Mouse (Mus musculus) midbrain, embryonic 14.5 days (tissue): ENCODE measurements around the gene Vipr2. TPM values are rescaled to one million over a fixed set of nuclear protein-coding genes. Genes with fewer than 3 reads are reported as not detected.

Source experiments
- ATAC-seq: fragments of 200-750 bp; cut with Nextera tagmentation; 2 replicates; pipeline ENCODE4 v1.8.0; 2017; ENCODE audit warnings: moderate number of reproducible peaks, moderate library complexity; ENCODE audit not compliant: low FRiP score, low TSS enrichment
- DNase-seq: peaks from one replicate; pipeline ENCODE4 v3.0.0-alpha.2; 2015
- H3K27ac ChIP-seq: fragments of 300-500 bp; sonication (generic); replicated peaks from 2 replicates; pipeline ENCODE4 v1.5.1; 2014; ENCODE audit warnings: mild to moderate bottlenecking, low read depth, low read length, moderate library complexity
- H3K27me3 ChIP-seq: fragments of 300-500 bp; sonication (generic); 2 replicates; pipeline ENCODE4 v1.6.1; 2014; ENCODE audit warnings: low read length, control low read depth, mixed read lengths; ENCODE audit not compliant: control insufficient read depth, insufficient read depth
- H3K36me3 ChIP-seq: fragments of 300-500 bp; sonication (generic); 2 replicates; pipeline ENCODE4 v1.6.1; 2014; ENCODE audit warnings: low read length, control low read depth; ENCODE audit not compliant: control insufficient read depth, insufficient read depth
- H3K4me1 ChIP-seq: fragments of 300-500 bp; sonication (generic); 2 replicates; pipeline ENCODE4 v1.6.1; 2014; ENCODE audit warnings: mild to moderate bottlenecking, antibody characterized with exemption, low read length, control low read depth; ENCODE audit not compliant: control insufficient read depth, insufficient read depth
- H3K4me2 ChIP-seq: fragments of 300-500 bp; sonication (generic); 2 replicates; pipeline ENCODE4 v1.6.1; 2014; ENCODE audit warnings: mild to moderate bottlenecking, low read length, moderate library complexity
- H3K4me3 ChIP-seq: fragments of 300-500 bp; sonication (generic); replicated peaks from 2 replicates; pipeline ENCODE4 v1.5.1; 2014; ENCODE audit warnings: low read depth, low read length
- H3K9ac ChIP-seq: fragments of 300-500 bp; sonication (generic); replicated peaks from 2 replicates; pipeline ENCODE4 v1.6.1; 2014; ENCODE audit warnings: mild to moderate bottlenecking, low read length, moderate library complexity
- H3K9me3 ChIP-seq: fragments of 300-500 bp; sonication (generic); 2 replicates; pipeline ENCODE4 v1.6.1; 2016; ENCODE audit warnings: low read length, control low read depth, mixed read lengths; ENCODE audit not compliant: control insufficient read depth
- microRNA-seq: library from miRNA; unstranded; fragments of <30 nt; microRNA quantifications from one replicate; pipeline ENCODE4, GENCODE M21; 2016
- polyA plus RNA-seq: library from polyadenylated mRNA; unstranded; fragments of >200 nt; fragmentation: Nextera tagmentation; extraction: Ambion mirVana; gene quantifications from 2 replicates; pipeline ENCODE4 v1.2.1, GENCODE M21; 2014

Gene Vipr2
- polyA plus RNA-seq, 1 experiment from 2014 or later, result 0.97 TPM

GRCm38 (mm10) chr12:116194641-116195040 lies 117.1 kb downstream of the Vipr2 start:
- no peak overlapping the region for H3K27ac ChIP-seq

More at GRCm38 (mm10) chr12:116194641-116195040, 117.1 kb downstream of the Vipr2 start:
- Histone ChIP-seq H3K36me3 (no peaks in the 10 kb centered on the region), H3K9me3 (no peaks in the 10 kb centered on the region), H3K27me3 (no peaks in the 10 kb centered on the region), H3K4me2 (no peak overlapping the region), H3K4me3 (no peak overlapping the region), H3K4me1 (no peaks in the 10 kb centered on the region), H3K9ac (no peak overlapping the region)
- ATAC-seq (no peak), DNase-seq (no peak)

Small RNA genes within 50 kb of the gene (microRNA-seq; reads per million reads assigned to microRNA genes)
- gene Gm44372, result not detected

Other genes with a start within 250 kb of the Vipr2 start
- 63.3 and 65.3 TPM in 2 replicates for gene Zfp386, start 30.0 kb upstream of the Vipr2 start, polyA plus RNA-seq
- gene Wdr60, start 185.3 kb downstream of the Vipr2 start, polyA plus RNA-seq, result 15.9 and 17.9 TPM in 2 replicates
- gene Gm11027, start 197.7 kb downstream of the Vipr2 start, polyA plus RNA-seq, result not detected in 2 replicates
- 13.3 and 18.5 TPM in 2 replicates for gene Esyt2, start 203.5 kb downstream of the Vipr2 start, polyA plus RNA-seq